Mouse (Mus musculus) left cerebral cortex, adult 18-20 months (tissue): Measurements from ENCODE around the gene Neurl4. TPM values are rescaled to one million over a fixed set of nuclear protein-coding genes. Genes with fewer than 3 reads are reported as not detected.
A peak's percentile ranks its signal among the peaks of the same experiment; 100 is the strongest.
"Not testable (repeated sequence)": the region's sequence is repeated elsewhere in the genome, so short reads cannot be mapped to it uniquely, and the experiment has no call there.

Experiments
- DNase-seq, 2 experiments: peaks; one replicate each; pipeline ENCODE4 v3.0.0; 2021 to 2022; ENCODE audit warnings: low spot score in 2 of 2, mixed read lengths in 1 of 2
- total RNA-seq, 2 experiments: library from RNA; stranded (reverse); gene quantifications; 2 replicates each; pipeline ENCODE4 v1.2.3; 2021

Neurl4 gene
- total RNA-seq, 2 experiments from 2014 or later: 116 to 118 TPM

DNA sequence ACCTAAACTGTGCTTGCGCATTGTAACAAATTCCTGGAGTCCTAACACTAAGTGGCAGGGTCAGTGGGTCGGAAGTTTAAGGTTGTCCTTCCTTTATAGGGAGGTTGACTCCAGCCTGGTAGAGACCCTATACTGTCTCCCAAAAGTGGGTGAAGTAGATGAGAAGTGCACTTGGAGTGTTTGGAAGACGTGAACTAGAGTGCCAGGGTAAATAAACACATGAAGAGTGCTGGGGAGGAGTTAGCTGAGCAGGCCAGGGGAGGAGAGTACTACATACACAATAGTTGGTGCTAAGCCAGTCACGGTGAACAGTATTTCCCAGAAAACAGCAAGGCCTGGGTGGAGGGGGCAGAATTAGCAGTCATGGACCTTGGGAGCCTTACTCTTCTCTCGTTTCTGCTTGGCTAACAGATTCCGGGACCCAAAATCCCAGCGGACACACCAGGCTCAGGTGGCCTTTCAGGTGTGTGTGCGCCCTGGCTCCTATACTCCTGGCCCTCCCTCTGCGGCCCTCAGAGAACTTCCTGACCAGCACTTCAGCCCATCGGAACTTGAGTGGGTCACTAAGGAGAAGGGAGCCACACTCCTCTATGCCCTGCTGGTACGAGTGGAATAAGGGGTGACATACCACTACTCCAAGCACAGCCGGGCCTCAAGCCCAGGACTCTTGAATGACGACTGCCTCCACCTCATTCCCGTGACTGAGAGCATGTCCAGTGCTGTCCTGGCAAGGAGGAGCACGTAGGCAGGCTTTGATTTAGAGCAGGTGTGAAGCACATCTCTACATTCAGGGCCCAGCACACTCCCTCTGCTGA lies 12.1 kb downstream of the Neurl4 start:
- DNase-seq: no peak

GRCm38 (mm10) chr11:69913554-69914371 lies 12.9 kb downstream of the Neurl4 start, which contains the start of gene Gps2:
Gene Gps2, plus strand, starts transcription at chr11:69913888.
- peak; percentile 93 to 95 for DNase-seq

- DNase-seq: no peak
Observed at GRCm38 (mm10) chr11:69914372-69914764, 13.5 kb downstream of the Neurl4 start.

- DNase-seq: no peak
Observed at GRCm38 (mm10) chr11:69914917-69915430, 14.1 kb downstream of the Neurl4 start.

DNA sequence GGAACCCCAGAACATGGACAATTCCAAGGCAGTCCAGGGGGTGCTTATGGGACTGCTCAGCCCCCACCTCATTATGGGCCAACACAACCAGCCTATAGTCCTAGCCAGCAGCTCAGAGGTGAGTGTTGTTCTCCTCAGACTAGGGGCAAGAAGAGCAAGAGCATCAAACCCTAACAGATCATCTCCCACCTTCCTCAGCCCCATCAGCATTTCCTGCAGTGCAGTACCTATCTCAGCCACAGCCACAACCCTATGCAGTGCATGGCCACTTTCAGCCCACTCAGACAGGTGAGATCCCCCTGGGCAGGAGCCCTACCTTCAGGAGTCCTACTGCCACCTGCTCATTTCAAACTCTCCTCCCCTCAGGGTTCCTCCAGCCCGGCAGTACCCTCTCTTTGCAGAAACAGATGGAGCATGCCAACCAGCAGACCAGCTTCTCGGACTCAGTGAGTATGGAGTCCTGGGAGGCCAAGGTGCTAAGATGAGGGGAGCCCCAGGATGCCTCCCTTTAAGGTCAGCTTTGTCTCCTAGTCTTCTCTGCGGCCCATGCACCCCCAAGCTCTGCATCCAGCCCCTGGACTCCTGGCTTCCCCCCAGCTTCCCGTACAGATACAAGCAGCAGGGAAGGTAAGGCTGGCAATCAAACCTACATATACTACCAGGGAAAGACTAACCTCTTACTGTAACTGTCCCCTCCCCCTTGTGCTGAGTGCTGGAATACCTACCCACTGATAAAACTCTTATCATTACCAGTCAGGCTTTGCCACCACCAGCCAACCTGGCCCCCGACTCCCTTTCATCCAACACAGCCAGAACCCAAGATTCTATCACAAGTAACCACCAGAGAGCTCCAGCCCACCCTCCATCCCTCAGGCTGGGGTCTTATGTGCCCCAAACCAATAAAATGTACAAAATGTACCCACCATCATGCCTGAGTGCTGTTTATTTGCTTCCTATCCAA lies 15.1 kb downstream of the Neurl4 start:
- DNase-seq: no peak

DNA sequence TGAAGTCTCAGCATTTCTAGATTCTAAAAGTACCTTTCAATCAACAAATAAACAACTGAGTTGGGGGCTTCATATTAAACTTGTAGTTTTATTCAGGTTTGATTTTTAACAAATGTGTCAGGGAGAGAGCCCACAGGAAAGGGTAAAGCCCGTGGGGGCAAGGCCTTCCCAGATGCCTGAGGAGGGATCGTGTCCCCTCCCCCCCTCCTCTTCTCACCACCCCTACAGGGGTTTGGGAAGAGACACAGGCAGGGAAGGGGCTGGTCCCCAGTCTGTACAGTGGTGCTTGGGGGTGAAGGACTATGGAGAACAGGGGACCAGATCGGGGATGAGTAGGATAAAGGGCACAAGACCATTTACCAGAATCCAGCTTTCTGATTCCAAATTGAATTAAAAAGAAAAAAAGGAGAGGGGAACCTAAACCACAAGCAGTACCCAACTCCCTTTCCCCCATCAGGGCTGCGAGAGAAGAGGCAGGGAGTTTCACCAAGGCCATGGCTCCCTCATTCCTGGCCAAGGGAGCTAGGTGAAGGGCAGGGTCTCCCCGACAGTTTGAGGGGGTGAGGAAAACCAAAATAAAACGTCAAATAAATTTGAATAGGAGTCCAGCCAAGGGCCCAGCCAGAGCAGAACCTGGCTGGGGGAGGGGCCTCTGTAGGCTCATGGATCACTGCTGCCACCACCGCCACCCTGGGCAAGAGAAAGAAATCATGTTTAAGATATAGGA lies 15.9 kb downstream of the Neurl4 start:
- DNase-seq: not testable (repeated sequence)

- DNase-seq: no peak
Observed at GRCm38 (mm10) chr11:69917379-69917948, 16.6 kb downstream of the Neurl4 start.

GRCm38 (mm10) chr11:69918118-69918517 lies 17.2 kb downstream of the Neurl4 start:
- DNase-seq: no peak

GRCm38 (mm10) chr11:69919053-69919452 lies 18.2 kb downstream of the Neurl4 start:
- no peak for DNase-seq

DNA sequence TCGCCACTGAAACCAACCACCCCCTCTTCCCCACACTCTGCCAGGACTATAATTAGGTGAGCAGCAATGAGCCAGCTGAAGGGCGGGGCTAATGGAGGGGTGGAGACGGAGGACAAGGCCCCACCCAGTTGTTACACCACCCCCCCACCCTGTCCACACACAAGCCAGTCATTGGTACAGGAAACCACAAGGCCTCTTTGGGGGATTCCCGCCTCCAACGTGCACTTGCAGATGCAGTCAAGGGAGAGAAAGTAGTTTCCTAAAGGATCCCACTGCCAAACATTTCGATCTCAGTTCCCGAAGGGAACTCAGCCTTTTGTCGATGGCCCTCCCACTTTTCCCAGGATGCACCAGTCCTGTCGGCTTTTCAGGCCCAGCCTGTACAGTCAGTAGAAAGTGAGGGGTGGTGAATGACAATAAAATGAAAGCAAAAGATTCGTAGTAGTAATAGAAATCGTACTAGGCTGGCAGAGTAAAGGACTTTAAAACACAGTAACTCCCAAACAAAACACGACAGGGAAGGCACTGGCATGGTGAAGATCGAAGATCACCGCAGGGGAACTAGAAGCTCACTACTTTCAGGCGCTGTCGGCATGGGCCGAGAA lies 18.9 kb downstream of the Neurl4 start:
- DNase-seq: peak; percentile 22 to 36

DNA sequence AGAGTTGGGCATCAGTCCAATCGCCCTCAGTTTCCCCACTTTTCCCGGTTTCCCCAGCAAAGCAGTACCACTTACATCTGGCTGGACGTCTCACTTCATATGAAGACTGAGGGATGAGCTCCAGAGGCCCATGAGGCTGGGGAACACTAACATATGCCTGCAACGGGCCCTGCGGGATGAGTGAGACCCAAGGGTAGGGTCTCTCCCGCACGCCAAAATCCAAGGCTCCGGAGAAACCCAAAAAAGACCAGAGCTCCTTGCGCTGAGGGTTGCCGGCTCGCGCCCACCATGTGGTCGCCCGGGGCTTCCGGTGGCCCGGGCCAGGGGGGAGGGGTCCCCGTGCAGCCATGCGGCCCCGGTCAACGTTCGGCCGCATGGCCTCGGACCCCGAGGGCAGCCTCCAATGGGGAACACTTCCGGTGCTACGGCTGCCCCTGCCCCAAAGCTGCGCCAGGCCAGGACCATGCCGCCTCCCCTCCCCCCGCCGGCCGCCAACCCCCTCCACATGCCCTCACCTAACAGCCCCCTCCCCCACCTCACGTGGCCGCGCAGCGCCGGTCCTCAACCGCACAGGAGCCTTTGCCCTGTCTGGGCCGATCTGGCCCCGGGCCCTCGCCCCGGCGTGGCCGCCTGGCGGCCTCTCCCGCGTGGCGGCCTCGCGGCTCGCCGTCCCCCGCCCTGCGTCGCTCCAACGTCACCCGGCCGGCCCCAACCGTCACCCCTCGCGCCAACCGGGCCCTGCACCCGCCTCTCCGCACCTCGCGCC lies 19.6 kb downstream of the Neurl4 start:
- DNase-seq: peak; percentile 48 to 53

DNA sequence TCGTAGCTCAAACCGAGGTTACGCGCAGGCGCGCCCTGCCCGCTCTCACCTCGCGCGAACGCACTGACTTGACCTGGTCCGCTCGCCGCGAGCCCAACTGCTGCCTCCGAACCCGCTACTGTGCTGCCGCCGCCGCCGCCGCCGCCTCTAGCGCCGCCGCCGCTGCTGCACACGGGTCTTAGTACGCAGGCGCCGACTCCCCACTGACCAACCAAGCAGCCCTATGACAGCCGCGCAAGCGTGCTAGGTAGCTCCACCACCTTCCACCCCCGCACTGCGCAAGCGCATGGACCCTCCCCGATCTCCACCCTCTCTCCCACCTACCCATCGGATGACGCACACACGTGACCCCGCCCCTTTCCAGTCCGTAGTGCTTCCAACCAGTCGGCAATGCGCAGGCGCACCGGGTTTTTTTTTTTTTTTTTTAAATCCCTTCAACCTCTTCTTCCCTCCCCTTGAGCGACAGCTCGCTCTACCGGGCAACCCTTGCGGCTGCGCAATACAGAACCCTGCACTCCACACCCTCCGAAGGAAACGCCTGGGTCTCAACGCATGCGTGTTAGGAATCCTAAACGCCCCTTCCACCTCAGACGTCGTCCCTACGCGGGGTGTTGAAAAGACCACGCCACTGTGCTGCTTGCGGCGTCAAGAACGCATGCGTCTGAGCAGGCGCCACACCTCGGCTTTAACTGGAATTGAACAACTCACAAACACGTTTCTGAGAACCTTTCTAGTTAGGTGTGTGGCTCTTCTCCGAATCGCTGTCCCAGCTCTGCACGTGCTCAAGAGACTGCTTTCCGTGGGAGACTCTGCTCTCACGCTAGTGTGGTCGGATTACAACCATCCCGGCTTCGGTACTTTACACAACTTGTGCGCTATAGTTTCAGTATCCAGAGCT lies 20.5 kb downstream of the Neurl4 start, which contains the start of gene Eif5a:
TSS of gene Eif5a (minus strand) at position 845 of the 898 bp plus-strand sequence.
- DNase-seq: peak; percentile 100

DNA sequence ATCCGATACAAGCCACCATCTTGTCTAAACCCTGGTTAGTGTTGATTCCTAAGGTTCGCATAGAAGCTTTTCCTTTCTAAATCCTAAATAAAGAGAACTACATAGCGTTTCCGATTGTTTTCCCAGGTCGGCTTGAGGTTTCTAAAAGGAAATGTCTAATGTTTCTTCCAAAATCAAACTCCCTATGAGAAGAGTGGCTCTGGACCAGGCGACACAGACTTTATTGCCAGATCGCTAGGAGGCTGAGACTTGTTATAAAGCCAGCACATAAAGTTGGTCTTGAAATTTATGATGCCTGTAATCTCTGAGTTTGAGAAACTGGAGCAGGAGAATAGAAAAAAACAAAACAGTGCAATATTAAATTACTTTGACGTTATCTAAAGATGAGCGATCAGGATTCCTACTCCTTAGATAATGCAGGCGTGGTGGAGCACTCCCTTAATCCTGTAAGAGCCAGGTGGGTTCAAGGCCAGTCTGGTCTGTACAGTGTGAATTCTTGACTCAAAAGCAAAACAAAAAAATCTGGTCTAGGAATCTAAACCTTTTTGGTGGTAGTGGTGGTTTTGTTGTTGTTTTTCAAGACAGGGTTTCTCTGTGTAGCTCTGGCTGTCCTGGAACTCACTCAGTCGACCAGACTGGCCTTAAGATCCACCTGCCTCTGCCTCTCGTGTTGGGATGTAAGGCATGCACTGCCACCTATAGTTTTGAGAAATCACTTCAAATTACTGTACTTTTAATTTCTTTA lies 21.3 kb downstream of the Neurl4 start:
- no peak for DNase-seq

DNA sequence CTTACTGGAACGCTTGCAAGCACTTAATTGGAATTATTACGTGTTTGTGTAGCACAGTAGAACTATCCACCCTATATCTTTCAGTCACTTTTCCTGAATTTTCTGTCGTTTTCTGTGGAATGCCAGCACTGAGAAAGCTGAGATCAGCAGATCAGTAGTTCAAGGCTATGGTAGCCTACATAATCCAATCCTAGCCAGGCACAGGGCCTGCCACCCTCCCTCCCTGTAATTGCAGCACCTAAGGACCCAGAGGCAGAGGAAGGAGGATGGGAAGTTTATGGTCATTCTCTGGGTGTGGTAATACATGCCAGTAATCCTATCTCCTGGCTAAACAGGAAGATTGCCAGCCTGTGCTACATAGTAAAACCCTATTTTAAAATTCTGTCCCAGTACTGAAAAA lies 21.9 kb downstream of the Neurl4 start:
- no peak for DNase-seq

GRCm38 (mm10) chr11:69927501-69927900 lies 26.6 kb downstream of the Neurl4 start:
- no peak for DNase-seq

- DNase-seq: no peak
Observed at GRCm38 (mm10) chr11:69929712-69930111, 28.8 kb downstream of the Neurl4 start.

DNA sequence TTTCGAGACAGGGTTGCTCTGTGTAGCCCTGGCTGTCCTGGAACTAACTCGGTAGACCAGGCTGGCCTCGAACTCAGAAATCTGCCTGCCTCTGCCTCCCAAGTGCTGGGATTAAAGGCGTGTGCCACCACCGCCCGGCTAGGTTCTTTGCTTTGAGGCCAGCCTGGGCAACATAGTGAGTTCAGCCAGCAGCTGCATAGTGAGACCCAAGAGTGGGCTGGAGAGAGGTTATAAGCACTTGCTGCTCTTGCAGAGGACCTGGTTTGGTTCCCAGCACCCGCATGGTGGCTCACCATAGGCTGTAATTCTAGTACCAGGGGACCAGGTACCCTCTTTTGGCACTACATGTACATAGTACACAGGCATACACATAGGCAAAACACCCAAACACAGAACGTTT lies 29.3 kb downstream of the Neurl4 start:
- DNase-seq: not testable (repeated sequence)
